Mouse (Mus musculus): Measurements from ENCODE around the gene Cts7. TPM values are rescaled to one million over a fixed set of nuclear protein-coding genes. Genes with fewer than 3 reads are reported as not detected.

The Cts7 gene
- not detected in 2 replicates for polyA plus RNA-seq (2014; fragmentation: Nextera tagmentation; extraction: Ambion mirVana)

- no peak for ATAC-seq (ENCODE audit: insufficient number of reproducible peaks, insufficient read depth, low FRiP score, low read depth)
- Histone ChIP-seq H3K4me3 (ENCODE audit: low read depth, low read length) (no peak within 1 kb of the TSS), H3K27me3 (ENCODE audit: control insufficient read depth, insufficient read depth, low read length) (no peaks in the 10 kb centered on the region), H3K9ac (replicated peaks; ENCODE audit: low read depth, low read length) (no peak within 1 kb of the TSS), H3K9me3 (ENCODE audit: control insufficient read depth, low read depth, low read length) (peaks cover 7% of the 10 kb centered on the region; the same call in 1 of the 2 replicates), H3K4me2 (replicated peaks; ENCODE audit: low read depth, low read length) (no peak within 1 kb of the TSS), H3K4me1 (ENCODE audit: control insufficient read depth, insufficient read depth, low read length) (no peaks in the 10 kb centered on the region), H3K36me3 (ENCODE audit: control insufficient read depth, insufficient read depth, low read length) (no peaks in the 10 kb centered on the region), H3K27ac (ENCODE audit: low read length) (no peak within 1 kb of the TSS)
Measured at GRCm38 (mm10) chr13:61358097-61358496, at the start of gene Cts7. Gene Cts7, minus strand, starts transcription at chr13:61358197.

Small RNA genes lying within 50 kb of the gene (microRNA-seq; reads per million reads assigned to microRNA genes)
- gene Gm27704, result not detected

Other genes starting within 250 kb of the Cts7 start
- not detected in 2 replicates for gene Ctsr, start 193.9 kb downstream of the Cts7 start, polyA plus RNA-seq (2014; fragmentation: Nextera tagmentation; extraction: Ambion mirVana)
- not detected in 2 replicates for gene Cts6, start 154.8 kb downstream of the Cts7 start, polyA plus RNA-seq (2014; fragmentation: Nextera tagmentation; extraction: Ambion mirVana)
- not detected in 2 replicates for gene Cts8, start 102.8 kb downstream of the Cts7 start, polyA plus RNA-seq (2014; fragmentation: Nextera tagmentation; extraction: Ambion mirVana)
- not detected in 2 replicates for gene Gm49398, start 69.4 kb downstream of the Cts7 start, polyA plus RNA-seq (2014; fragmentation: Nextera tagmentation; extraction: Ambion mirVana)
- gene Ctsm, start 183.6 kb upstream of the Cts7 start, polyA plus RNA-seq (2014; fragmentation: Nextera tagmentation; extraction: Ambion mirVana), result not detected in 2 replicates
- not detected in 2 replicates for gene Gm49352, start 210.0 kb upstream of the Cts7 start, polyA plus RNA-seq (2014; fragmentation: Nextera tagmentation; extraction: Ambion mirVana)
- gene Cts3, start 211.9 kb upstream of the Cts7 start, polyA plus RNA-seq (2014; fragmentation: Nextera tagmentation; extraction: Ambion mirVana), result not detected in 2 replicates